Mouse (Mus musculus): ENCODE data around the gene Map2k5.

DNA sequence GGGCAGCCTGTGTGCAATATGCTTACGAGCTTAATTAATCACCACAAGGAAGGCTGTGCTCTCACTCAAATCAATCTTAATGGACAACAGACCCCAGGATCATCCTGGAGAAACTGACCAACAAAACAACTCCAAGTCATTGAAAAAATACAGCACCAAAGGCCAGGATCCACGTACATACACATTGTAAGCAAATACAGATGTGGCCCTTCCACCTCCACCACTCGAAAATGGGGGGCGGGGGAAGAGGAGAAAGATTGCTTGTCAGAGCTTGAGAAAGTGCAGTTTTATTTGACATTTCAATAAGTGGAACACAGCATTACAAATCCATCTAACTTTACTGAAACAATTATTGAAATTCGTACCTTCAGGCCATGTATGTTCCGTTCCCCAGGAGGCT lies 39.0 kb downstream of the Map2k5 start:
- no peak for TF ChIP-seq CTCF (IDR thresholded peaks at IDR 0.05; ENCODE audit: extremely low read depth, insufficient read depth, insufficient read length, insufficient replicate concordance)
- no peak for TF ChIP-seq POLR2A (IDR thresholded peaks at IDR 0.05; ENCODE audit: low read depth, low read length)
